Mouse (Mus musculus) liver, embryonic 13.5 days (tissue): ENCODE measurements around the gene Bbs10. TPM values are rescaled to one million over a fixed set of nuclear protein-coding genes. Genes with fewer than 3 reads are reported as not detected.
A peak's percentile ranks its signal among the peaks of the same experiment; 100 is the strongest.

Source experiments
- ATAC-seq: fragments of 200-750 bp; cut with Nextera tagmentation; 2 replicates; pipeline ENCODE4 v1.8.0; 2017; ENCODE audit warnings: low read depth, mild to moderate bottlenecking, moderate number of reproducible peaks, moderate library complexity
- DNase-seq: peaks from one replicate; pipeline ENCODE4 v3.0.0; 2022
- H3K27ac ChIP-seq: fragments of 300-500 bp; sonication (generic); 2 replicates; pipeline ENCODE4 v1.5.1; 2015; ENCODE audit warnings: moderate library complexity, mild to moderate bottlenecking, inconsistent platforms
- H3K27me3 ChIP-seq: fragments of 300-500 bp; sonication (generic); 2 replicates; pipeline ENCODE4 v1.6.1; 2015; ENCODE audit warnings: mild to moderate bottlenecking, inconsistent platforms
- H3K36me3 ChIP-seq: fragments of 300-500 bp; sonication (generic); 2 replicates; pipeline ENCODE4 v1.6.1; 2015; ENCODE audit warnings: mild to moderate bottlenecking, inconsistent platforms
- H3K4me1 ChIP-seq: fragments of 300-500 bp; sonication (generic); replicated peaks from 2 replicates; pipeline ENCODE4 v1.6.1; 2015; ENCODE audit warnings: inconsistent platforms
- H3K4me2 ChIP-seq: fragments of 300-500 bp; sonication (generic); 2 replicates; pipeline ENCODE4 v1.6.1; 2015; ENCODE audit warnings: inconsistent platforms, mild to moderate bottlenecking, moderate library complexity
- H3K4me3 ChIP-seq: fragments of 300-500 bp; sonication (generic); replicated peaks from 2 replicates; pipeline ENCODE4 v1.5.1; 2015; ENCODE audit warnings: mild to moderate bottlenecking, inconsistent platforms
- H3K9ac ChIP-seq: fragments of 300-500 bp; sonication (generic); 2 replicates; pipeline ENCODE4 v1.6.1; 2015; ENCODE audit warnings: mild to moderate bottlenecking, inconsistent platforms
- H3K9me3 ChIP-seq: fragments of 300-500 bp; sonication (generic); replicated peaks from 2 replicates; pipeline ENCODE4 v1.6.1; 2016; ENCODE audit warnings: inconsistent platforms
- WGBS: fragments of 180-500 bp; shearing (Covaris S2); methylation state at CpG from one replicate; pipeline ENCODE4 v1.1.7; 2015; ENCODE audit not compliant: insufficient replicate concordance; 5-methylcytosine and 5-hydroxymethylcytosine counted together
- polyA plus RNA-seq: library from polyadenylated mRNA; unstranded; fragments of >200 nt; fragmentation: Nextera tagmentation; extraction: Ambion mirVana; gene quantifications from 2 replicates; pipeline ENCODE4 v1.2.1, GENCODE M21; 2015

Gene Bbs10
- polyA plus RNA-seq, 1 experiment from 2014 or later, result 1.3 TPM

- Histone ChIP-seq H3K4me1 (peaks cover 22% of the 10 kb centered on the region), H3K4me2 (peak overlapping the region; percentile 87), H3K4me3 (peak overlapping the region; percentile 81), H3K9ac (peak overlapping the region; percentile 75; the same call in 1 of the 2 replicates), H3K36me3 (peaks cover 4% of the 10 kb centered on the region), H3K9me3 (no peaks in the 10 kb centered on the region), H3K27ac (no peak overlapping the region), H3K27me3 (no peaks in the 10 kb centered on the region)
- no peak for DNase-seq
- WGBS, result 30% methylated on average over 6 of the region's 6 CpGs
- no peak for ATAC-seq
These were observed 848 bp upstream of the Bbs10 start for GRCm38 (mm10) chr10:111297631-111298030.

GRCm38 (mm10) chr10:111299591-111299990 is 1.1 kb downstream of the Bbs10 start:
- ATAC-seq, result no peak
- no peak overlapping the region for H3K9ac ChIP-seq

GRCm38 (mm10) chr10:111301041-111301440 is 2.6 kb downstream of the Bbs10 start:
- 78% methylated on average over 5 of the region's 5 CpGs for WGBS
- Histone ChIP-seq H3K4me3 (no peak overlapping the region), H3K4me1 (peaks cover 22% of the 10 kb centered on the region), H3K36me3 (no peaks in the 10 kb centered on the region), H3K9ac (no peak overlapping the region), H3K27me3 (no peaks in the 10 kb centered on the region), H3K27ac (no peak overlapping the region), H3K9me3 (no peaks in the 10 kb centered on the region), H3K4me2 (no peak overlapping the region)
- ATAC-seq (no peak), DNase-seq (no peak)

More at GRCm38 (mm10) chr10:111299591-111299990, 1.1 kb downstream of the Bbs10 start:
- Histone ChIP-seq H3K9me3 (no peaks in the 10 kb centered on the region), H3K4me1 (peaks cover 22% of the 10 kb centered on the region), H3K27me3 (no peaks in the 10 kb centered on the region), H3K27ac (no peak overlapping the region), H3K36me3 (no peaks in the 10 kb centered on the region), H3K4me2 (peak overlapping the region; percentile 87; the same call in 1 of the 2 replicates), H3K4me3 (no peak overlapping the region)
- DNase-seq, result no peak
- WGBS, result 83% methylated on average over 6 of the region's 6 CpGs

GRCm38 (mm10) chr10:111302486-111302885 is 4.0 kb downstream of the Bbs10 start:
- H3K9ac ChIP-seq, result no peak overlapping the region
- no peak overlapping the region for H3K4me3 ChIP-seq
- peaks cover 19% of the 10 kb centered on the region for H3K4me1 ChIP-seq
- H3K27me3 ChIP-seq, result no peaks in the 10 kb centered on the region
- WGBS, result 60% methylated on average over 6 of the region's 6 CpGs
- no peak for DNase-seq
- no peaks in the 10 kb centered on the region for H3K36me3 ChIP-seq
- no peak overlapping the region for H3K4me2 ChIP-seq
- no peaks in the 10 kb centered on the region for H3K9me3 ChIP-seq
- ATAC-seq, result no peak
- H3K27ac ChIP-seq, result no peak overlapping the region

GRCm38 (mm10) chr10:111308850-111309501 is 10.5 kb downstream of the Bbs10 start:
- Histone ChIP-seq H3K36me3 (no peaks in the 10 kb centered on the region), H3K27ac (no peak overlapping the region), H3K27me3 (no peaks in the 10 kb centered on the region), H3K4me1 (no peaks in the 10 kb centered on the region), H3K9me3 (no peaks in the 10 kb centered on the region), H3K9ac (no peak overlapping the region), H3K4me2 (no peak overlapping the region), H3K4me3 (no peak overlapping the region)
- 76% methylated on average over 13 of the region's 13 CpGs for WGBS
- DNase-seq (no peak), ATAC-seq (no peak)

- DNase-seq (no peak), ATAC-seq (no peak)
- H3K9ac ChIP-seq, result no peak overlapping the region
- H3K4me1 ChIP-seq, result no peaks in the 10 kb centered on the region
- H3K27ac ChIP-seq, result no peak overlapping the region
- 73% methylated on average over 6 of the region's 6 CpGs for whole genome bisulfite sequencing
- no peak overlapping the region for H3K4me3 ChIP-seq
- H3K36me3 ChIP-seq, result no peaks in the 10 kb centered on the region
- H3K9me3 ChIP-seq, result no peaks in the 10 kb centered on the region
- no peaks in the 10 kb centered on the region for H3K27me3 ChIP-seq
- no peak overlapping the region for H3K4me2 ChIP-seq
These were observed 14.8 kb downstream of the Bbs10 start for GRCm38 (mm10) chr10:111313282-111313681.

- Histone ChIP-seq H3K27me3 (no peaks in the 10 kb centered on the region), H3K4me1 (no peaks in the 10 kb centered on the region), H3K9me3 (no peaks in the 10 kb centered on the region), H3K4me2 (no peak overlapping the region), H3K36me3 (no peaks in the 10 kb centered on the region), H3K9ac (no peak overlapping the region), H3K27ac (no peak overlapping the region), H3K4me3 (no peak overlapping the region)
- ATAC-seq (no peak), DNase-seq (no peak)
- 73% methylated on average over 10 of the region's 10 CpGs for WGBS
These were observed 16.3 kb downstream of the Bbs10 start for GRCm38 (mm10) chr10:111314636-111315395.

GRCm38 (mm10) chr10:111315940-111316339 is 17.5 kb downstream of the Bbs10 start:
- WGBS, result 56% methylated on average over 3 of the region's 3 CpGs
- no peaks in the 10 kb centered on the region for H3K27me3 ChIP-seq
- no peaks in the 10 kb centered on the region for H3K4me1 ChIP-seq
- ATAC-seq (no peak), DNase-seq (no peak)
- H3K4me3 ChIP-seq, result no peak overlapping the region
- H3K4me2 ChIP-seq, result no peak overlapping the region
- H3K9me3 ChIP-seq, result no peaks in the 10 kb centered on the region
- no peaks in the 10 kb centered on the region for H3K36me3 ChIP-seq
- H3K27ac ChIP-seq, result no peak overlapping the region
- H3K9ac ChIP-seq, result no peak overlapping the region

- Histone ChIP-seq H3K27me3 (no peaks in the 10 kb centered on the region), H3K4me3 (no peak overlapping the region), H3K27ac (no peak overlapping the region), H3K36me3 (no peaks in the 10 kb centered on the region), H3K9me3 (no peaks in the 10 kb centered on the region), H3K4me1 (no peaks in the 10 kb centered on the region), H3K4me2 (no peak overlapping the region), H3K9ac (no peak overlapping the region)
- 70% methylated on average over 3 of the region's 3 CpGs for WGBS
- no peak for ATAC-seq
- DNase-seq, result no peak
These were observed 19.5 kb downstream of the Bbs10 start for GRCm38 (mm10) chr10:111318021-111318420.

GRCm38 (mm10) chr10:111318805-111319500 is 20.5 kb downstream of the Bbs10 start:
- Histone ChIP-seq H3K9me3 (no peaks in the 10 kb centered on the region), H3K4me2 (no peak overlapping the region), H3K27ac (no peak overlapping the region), H3K36me3 (no peaks in the 10 kb centered on the region), H3K4me3 (no peak overlapping the region), H3K4me1 (no peaks in the 10 kb centered on the region), H3K27me3 (no peaks in the 10 kb centered on the region), H3K9ac (no peak overlapping the region)
- ATAC-seq (no peak), DNase-seq (no peak)
- WGBS, result 67% methylated on average over 9 of the region's 9 CpGs

GRCm38 (mm10) chr10:111320579-111320978 is 22.1 kb downstream of the Bbs10 start:
- H3K4me3 ChIP-seq, result no peak overlapping the region
- H3K9ac ChIP-seq, result no peak overlapping the region
- H3K27ac ChIP-seq, result no peak overlapping the region
- no peaks in the 10 kb centered on the region for H3K27me3 ChIP-seq
- no peaks in the 10 kb centered on the region for H3K36me3 ChIP-seq
- no peak for ATAC-seq
- H3K4me1 ChIP-seq, result no peaks in the 10 kb centered on the region
- DNase-seq, result no peak
- H3K4me2 ChIP-seq, result no peak overlapping the region
- H3K9me3 ChIP-seq, result no peaks in the 10 kb centered on the region
